Mouse (Mus musculus): ENCODE data around the gene Ccnb1ip1.

Gene Ccnb1ip1

DNA sequence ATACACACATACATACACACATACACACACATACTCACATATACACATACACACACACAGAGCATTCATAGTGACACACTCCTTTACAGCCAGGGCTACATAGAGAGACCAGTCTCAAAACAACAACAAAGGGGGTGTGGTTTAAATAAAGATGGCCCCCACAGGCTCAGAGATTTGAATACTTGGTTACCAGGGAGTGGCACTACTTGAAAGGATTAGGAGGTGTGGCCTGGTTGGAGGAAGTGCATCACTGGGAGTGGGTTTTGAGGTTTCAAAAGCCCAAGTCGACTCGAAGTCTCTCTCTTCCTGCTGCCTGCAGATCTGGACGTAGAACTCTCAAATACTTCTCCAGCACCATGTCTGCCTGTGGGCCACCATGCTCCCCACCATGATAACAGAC, 25.4 kb downstream of the Ccnb1ip1 start:
- DNase-seq, result peak; percentile 77

DNA sequence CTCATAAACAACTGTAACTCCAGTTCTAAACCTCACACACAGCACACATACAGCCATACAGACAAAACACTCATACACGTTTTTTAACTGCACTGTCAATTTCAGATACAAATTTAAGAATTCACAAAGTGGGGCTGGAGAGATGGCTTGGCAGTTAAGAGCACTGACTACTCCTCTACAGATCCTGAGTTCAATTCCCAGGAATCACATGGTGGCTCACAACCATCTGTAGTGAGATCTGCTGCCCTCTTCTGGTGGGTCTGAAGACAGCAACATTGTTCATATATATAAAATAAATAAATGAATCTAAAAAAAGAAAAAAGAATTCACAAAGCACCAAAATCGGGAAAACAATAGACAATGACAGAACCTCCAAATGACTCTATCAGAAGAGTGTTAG, 36.2 kb downstream of the Ccnb1ip1 start:
- DNase-seq, result no peak

DNA sequence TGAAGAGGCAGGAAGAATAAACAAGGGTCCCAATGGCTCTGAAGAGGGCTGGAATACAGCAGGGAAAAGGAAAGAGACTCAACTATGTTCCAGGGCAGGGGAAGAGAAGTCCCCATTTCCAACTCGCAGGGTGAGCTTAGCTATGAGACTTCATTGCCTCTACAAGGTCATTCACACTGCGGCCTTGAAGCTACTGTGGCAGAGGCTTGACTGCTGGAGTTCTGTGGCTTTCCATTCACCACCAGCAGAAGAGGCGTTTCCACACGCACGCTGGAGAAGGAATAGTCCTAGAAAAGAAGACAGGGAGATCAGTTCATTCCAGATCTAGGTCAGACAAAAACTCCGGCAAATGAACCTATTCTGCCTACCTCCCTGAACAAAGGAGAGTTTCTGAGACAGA, 41.8 kb downstream of the Ccnb1ip1 start:
- DNase-seq, result no peak

DNA sequence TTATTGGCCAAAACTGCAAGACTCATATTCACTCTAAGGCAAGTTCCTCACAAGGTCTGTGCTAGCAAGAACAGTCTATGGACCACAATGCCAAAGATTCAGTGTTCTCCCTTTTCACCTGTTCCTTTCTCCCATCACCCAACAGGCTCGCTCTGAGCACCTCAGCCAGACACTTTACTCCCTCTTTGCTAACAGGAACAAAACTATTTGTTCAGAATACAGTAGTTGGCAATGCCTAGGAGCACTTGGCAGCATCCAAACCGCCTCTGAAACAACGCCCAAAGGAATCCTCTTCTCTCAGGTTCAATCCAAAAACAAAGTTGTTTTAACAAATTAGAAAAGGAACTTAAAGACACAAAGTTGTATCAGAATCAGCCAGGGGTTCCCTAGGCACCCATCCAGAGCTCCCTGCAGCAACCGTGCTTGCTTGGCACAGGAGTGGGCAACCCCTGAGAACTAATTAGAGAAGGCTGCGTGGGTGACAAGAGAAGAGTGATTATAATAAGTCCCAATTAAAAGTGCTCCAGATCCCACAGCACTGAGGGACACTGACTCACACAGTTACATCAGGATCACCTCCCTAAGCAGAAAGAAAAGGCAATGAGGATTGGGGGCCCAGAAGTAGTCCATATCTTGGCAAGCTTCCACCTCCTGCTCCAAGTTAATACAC, 49.0 kb downstream of the Ccnb1ip1 start:
- peak; percentile 79 for DNase-seq

DNA sequence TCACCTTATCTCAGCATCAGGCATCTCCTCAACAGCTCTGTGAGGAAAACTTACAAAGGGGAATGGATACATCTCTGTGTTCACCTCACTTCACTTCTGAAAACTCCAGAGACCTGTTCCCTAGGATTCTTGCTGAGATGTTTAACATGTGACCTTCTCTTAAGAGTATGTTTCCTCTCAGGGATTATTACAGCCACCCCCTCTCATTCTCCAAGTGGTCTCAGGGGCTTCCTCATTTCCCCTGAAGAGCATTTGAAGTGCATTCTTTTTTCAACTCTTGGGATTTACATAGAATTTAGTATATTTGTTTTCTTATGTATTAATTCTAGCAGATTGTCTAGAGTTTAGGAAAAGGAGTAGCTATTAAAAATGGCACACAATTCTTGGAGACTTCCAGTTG, 62.5 kb downstream of the Ccnb1ip1 start, which contains the start of gene Olfr749:
Gene Olfr749, minus strand, starts transcription at position 101 of the 400 bp plus-strand sequence.
- DNase-seq, result no peak

DNA sequence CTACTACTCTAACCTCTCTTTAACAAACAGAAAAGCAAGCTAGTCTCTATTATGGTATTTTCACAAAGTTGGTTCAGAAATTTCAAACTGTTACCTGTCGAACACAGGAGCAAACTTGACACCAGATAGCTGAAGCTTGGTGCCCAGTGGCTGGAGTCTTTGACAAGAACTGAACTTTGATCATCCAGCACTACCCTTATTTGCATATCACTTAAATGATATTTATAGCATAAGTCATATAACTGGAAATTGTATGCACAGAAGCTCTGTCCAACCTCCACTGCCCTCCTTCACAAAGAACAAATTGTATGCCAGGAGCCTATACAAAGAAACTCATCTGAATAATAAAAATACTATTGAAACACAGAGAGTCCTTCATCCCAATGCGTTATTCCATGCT, 65.9 kb downstream of the Ccnb1ip1 start:
- DNase-seq, result no peak

DNA sequence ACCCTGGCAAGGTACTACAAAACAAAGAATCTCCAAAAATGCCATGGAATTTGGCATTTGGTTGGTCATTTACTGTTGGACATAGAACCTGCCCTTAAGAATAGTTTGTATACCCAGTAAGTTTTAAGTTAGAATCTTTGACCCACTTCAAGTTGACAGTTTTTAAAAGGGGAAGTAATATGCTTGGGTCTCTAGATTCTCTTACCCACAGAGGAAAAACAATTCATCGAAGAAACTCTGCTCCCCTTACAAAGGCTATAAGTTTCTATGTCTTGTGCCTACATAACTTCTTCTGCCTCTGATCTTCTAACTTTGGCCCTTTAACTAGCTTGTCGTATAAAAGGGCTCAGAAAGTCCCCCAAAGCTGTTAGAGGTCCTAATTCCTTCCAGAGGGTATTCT, 67.2 kb downstream of the Ccnb1ip1 start:
- DNase-seq, result no peak

All from heart, adult 11 months (tissue).